Mouse (Mus musculus) adrenal gland (tissue): ENCODE results near the gene Gpam.

Experiments
- intact Hi-C: fragments of 180-260 bp; cut with DNase I; formaldehyde crosslinking; loops from one replicate; pipeline ENCODE4 v1.15.1; 2025

Gpam gene

DNA sequence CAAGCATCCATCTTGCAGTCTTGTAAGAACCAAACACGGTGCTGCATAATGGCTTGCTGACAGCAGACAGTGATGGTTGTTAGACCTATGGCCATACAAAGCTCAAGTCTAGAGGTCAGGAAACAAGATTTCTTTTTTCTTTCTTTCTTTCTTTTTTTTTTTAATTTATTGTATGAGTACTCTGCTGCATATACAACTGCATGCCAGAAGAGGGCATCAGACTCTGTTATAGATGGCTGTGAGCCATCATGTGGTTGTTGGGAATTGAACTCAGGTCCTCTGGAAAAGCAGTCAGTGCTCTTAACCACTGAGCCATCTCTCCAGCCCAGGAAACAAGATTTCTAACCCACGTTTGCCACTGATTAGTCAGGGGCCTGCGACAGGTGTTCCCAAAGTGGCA lies 54.0 kb downstream of the Gpam start:
- intact Hi-C loops = no loop called here

- intact Hi-C loops = no loop called here
Measured at GRCm38 (mm10) chr19:55069054-55069453, 58.0 kb downstream of the Gpam start.

DNA sequence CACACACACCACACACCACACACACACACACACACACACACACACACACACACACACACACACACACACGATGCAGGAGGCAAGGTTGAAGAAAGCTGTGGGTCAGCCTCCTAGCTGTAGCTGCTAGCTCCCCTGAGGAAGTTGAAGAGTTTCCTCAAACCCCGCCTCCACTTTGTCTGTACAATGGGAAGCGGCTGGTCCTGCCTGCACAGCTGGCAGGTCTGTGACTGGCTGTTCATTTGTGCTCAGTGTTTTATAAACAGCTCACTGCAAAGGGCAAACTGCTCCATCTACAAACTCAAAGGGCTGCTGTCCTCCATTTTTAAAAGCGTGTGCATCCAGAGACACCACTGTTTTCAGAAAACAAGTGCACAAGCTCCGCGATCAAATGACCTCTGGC lies 63.8 kb downstream of the Gpam start:
- intact Hi-C loops = loop anchor here (5.0 kb wide), 1 partner anchor 134 kb away; no protein-coding TSS in a partner anchor

- intact Hi-C loops = loop anchor here (5.0 kb wide), 1 partner anchor 135 kb away; no protein-coding TSS in a partner anchor
Measured at GRCm38 (mm10) chr19:55062501-55062900, 64.5 kb downstream of the Gpam start.

DNA sequence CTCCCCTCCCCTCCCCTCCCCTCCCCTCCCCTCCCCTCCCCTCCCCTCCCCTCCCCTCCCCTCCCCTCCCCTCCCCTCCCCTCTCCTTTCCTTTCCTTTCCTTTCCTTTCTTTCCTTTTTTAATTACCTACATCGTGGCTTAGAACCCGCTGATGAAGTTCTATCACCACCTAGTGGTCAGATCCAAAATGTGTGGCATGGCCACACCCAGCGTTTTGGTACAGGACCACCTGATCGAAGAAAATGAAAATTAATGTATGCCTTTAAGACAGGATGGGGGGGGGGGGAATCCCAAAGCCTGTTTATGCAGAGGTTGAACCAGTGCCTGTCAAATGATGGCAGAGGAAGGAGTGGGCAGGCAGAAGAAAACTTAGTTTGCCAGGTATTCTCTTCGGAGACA lies 65.1 kb downstream of the Gpam start:
- intact Hi-C loops = loop anchor here (5.0 kb wide), 1 partner anchor 135 kb away; no protein-coding TSS in a partner anchor

DNA sequence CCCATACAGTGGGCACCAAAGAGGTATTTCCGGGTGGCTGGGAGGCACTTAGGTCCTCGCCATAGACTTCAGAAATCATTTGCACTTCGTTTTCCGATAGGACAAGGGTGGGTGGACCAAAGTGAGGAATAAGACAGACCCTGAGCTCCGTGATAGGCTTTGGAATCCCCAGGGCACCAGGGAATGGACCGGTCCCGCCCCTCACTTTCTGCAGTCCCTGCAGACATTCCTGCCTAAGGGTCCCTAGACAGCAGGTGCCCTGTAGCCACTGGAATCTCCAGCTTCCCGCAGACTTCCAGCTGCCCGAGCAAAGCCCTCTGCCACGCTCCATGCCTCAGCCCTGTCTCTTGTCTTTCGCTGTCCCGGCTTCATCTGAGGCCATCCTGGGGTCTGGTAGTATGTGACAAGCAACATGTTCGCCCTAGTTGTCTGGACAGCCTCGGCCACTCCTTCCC lies 65.6 kb downstream of the Gpam start:
- intact Hi-C loops = loop anchor here (5.0 kb wide), 1 partner anchor 136 kb away; no protein-coding TSS in a partner anchor

DNA sequence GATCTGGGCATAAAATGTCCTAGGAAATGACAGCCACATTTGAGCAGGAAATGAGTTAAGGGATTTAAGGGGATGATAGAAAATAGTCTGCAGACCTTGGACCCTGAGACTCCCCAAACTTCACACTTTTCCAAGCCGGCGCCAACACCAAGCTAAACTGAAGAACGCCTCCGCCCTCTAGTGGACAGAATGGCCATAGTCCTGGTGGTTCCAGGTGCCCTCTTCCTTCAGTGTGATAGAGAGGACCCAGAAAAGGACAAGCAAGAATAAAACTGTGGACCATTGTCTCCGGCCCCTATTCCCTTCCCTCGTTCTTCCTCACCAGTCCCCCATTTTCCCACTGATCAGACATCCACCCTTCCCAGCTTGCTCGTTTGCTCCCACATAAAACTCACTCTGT lies 66.1 kb downstream of the Gpam start:
- intact Hi-C loops = loop anchor here (5.0 kb wide), 1 partner anchor 136 kb away; no protein-coding TSS in a partner anchor

DNA sequence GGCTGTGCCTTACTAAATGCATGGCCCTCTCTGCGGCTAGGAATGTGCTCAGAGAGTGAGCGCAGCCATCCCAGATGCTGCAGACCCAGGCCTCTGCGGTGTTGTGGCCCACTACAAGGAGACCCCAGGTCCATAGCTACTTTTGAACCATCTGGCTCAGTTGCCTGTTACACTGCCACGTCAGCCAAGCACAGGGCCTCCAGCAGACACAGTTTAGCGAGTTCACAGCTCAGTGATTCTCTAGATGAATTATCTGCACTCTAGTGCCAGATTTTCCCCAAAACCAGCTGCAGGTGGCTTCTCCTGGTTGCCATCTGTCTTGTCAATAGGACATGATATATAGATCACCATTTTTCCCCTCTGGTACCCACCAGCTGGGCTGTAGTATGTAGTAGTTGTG lies 69.6 kb downstream of the Gpam start:
- intact Hi-C loops = loop anchor here (10.0 kb wide), 1 partner anchor 1013 kb away; the partner anchor contains the start of gene Adra2a

GRCm38 (mm10) chr19:55055634-55056269 lies 71.3 kb downstream of the Gpam start:
- intact Hi-C loops = loop anchor here (10.0 kb wide), 1 partner anchor 1011 kb away; the partner anchor contains the start of gene Adra2a

GRCm38 (mm10) chr19:55053163-55053562 lies 73.9 kb downstream of the Gpam start:
- intact Hi-C loops = loop anchor here (10.0 kb wide), 1 partner anchor 1008 kb away; the partner anchor contains the start of gene Adra2a

GRCm38 (mm10) chr19:55037406-55037805 lies 89.6 kb downstream of the Gpam start:
- intact Hi-C loops = no loop called here

DNA sequence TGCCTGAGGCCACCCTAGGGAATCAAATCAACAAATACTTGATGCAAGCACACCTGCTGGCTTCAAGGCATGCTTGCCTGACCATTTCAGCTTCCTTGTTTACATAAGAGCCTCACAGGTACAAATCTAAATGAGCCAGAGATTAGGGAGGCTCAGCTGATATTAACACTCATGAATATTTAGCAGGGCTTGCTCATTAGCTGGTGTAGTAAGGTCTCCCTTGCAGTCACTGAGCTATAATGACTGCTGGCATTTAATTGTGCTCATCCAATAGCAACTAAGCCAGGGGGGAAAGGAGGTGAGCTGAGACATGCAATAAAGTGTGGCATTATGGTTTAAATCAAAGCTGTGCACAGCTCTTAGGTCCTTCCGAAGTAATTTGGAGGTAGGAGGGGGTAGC lies 108.2 kb downstream of the Gpam start:
- intact Hi-C loops = no loop called here
